Mouse (Mus musculus): ENCODE measurements around the gene Tsen54. TPM values are rescaled to one million over a fixed set of nuclear protein-coding genes. Genes with fewer than 3 reads are reported as not detected.

Gene Tsen54
- polyA plus RNA-seq (2016; fragmentation: Nextera tagmentation; extraction: Ambion mirVana), result 36.3 and 36.7 TPM in 2 replicates

DNA sequence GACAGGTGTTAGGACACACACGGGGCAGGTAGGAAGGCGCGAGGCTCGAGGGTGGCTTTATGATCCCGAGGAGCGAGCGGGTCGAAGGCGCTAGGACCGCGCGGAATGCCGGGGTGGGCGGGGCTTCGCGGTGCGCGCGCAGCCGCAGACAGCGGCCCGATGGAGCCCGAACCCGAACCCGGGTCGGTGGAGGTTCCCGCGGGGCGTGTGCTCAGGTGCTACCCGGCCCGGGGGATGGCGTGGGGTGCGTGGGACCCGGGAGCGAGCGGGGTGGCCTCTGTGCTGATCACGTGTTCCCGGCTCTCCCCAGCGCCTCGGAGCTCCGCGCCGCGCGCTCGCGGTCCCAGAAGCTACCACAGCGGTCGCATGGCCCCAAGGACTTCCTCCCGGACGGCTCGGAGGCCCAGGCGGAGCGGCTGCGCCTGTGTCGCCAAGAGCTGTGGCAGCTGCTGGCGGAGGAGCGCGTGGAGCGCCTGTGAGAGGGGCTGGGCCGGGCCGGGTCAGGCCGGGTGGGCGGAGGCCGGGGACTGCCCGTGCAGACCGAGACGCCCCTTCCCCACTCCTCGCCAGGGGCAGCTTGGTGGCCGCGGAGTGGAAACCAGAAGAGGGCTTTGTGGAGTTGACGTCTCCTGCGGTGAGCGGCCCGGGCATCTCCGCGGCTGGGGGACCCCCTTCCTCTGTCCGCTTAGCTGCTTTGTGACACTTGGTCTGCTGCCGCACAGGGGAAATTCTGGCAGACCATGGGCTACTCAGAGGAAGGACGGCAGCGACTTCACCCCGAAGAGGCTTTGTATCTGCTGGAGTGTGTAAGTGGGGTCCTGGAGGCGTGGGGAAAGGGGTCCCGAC lies at the start of gene Tsen54:
Tsen54 (plus strand) TSS at position 120 of the 846 bp plus-strand sequence.
- Histone ChIP-seq H3K27me3 (no peaks in the 10 kb centered on the region), H3K9me3 (no peaks in the 10 kb centered on the region), H3K4me2 (replicated peaks) (peak within 1 kb of the TSS; percentile 91), H3K27ac (peak within 1 kb of the TSS; percentile 78), H3K4me3 (peak within 1 kb of the TSS; percentile 97), H3K4me1 (peaks cover 41% of the 10 kb centered on the region), H3K36me3 (peaks cover 30% of the 10 kb centered on the region), H3K9ac (peak within 1 kb of the TSS; percentile 94)
- WGBS, result under 1% methylated on average over 67 of the region's 84 CpGs
- ATAC-seq (ENCODE audit: insufficient number of reproducible peaks, insufficient read depth, low FRiP score, low TSS enrichment), result peak; percentile 32

DNA sequence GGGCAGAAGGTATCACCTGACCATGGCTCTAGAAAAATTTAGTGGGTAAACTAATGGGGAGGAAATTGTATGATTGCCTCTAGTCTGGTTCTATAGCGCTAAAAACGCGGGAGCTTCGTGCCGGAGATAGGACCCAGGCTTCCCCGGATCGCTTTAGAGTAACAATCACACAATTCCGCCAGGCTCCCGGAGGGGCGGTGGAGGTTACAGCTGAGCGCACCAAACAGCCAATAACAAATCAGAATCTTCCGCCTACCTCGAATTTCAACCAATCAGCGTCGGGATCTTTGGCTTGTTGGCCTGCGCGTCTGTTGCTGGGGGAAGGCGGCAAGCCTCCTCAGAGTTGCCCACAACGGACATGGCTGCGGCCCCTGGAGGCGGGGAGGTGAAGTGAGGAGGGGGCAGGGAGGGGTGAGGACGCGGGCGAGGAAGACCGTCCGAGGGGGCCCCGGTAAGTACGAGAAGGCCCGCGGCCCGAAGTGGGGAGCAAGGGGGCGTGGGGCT lies 49.4 kb upstream of the Tsen54 start, which contains the start of gene Tmem94:
Tmem94 (plus strand) TSS at position 331 of the 504 bp plus-strand sequence.
- peak; percentile 95 for ATAC-seq (ENCODE audit: insufficient number of reproducible peaks, insufficient read depth, low FRiP score, low TSS enrichment)
- H3K4me1 ChIP-seq, result peaks cover 14% of the 10 kb centered on the region
- no peaks in the 10 kb centered on the region for H3K9me3 ChIP-seq
- H3K4me2 ChIP-seq (replicated peaks), result peak within 1 kb of the TSS; percentile 80
- peak within 1 kb of the TSS; percentile 88 for H3K27ac ChIP-seq
- H3K9ac ChIP-seq, result peak within 1 kb of the TSS; percentile 85
- H3K4me3 ChIP-seq, result peak within 1 kb of the TSS; percentile 66
- no peaks in the 10 kb centered on the region for H3K27me3 ChIP-seq
- under 1% methylated on average over 32 of the region's 32 CpGs for WGBS
- no peaks in the 10 kb centered on the region for H3K36me3 ChIP-seq

DNA sequence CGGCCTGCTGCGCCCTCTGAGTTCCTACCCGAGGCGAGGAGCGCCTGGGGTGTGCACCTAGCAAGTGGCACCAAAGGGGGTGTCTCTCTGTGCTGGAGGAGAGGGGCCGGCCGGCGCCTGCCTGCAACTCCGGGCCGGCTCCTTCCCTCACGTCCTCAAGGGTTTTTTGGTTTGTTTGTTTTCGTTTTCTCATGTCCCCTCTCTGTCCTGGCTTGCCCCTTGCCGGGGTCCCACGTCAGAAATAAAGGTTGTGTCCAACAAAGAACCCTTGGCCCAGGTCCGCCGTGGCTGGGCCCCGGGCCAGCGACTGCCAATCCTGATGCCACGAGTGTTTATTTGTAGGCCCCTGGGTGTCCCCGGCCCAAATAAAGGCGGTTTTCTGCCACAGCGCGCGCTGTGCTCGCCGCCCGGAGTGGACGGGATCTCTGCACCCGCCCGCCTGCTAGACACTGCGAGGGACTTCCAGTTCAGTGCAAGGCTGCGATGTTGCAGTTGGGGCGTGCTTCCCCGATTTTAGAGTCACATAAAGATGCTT lies 48.9 kb upstream of the Tsen54 start:
- WGBS, result under 1% methylated on average over 34 of the region's 34 CpGs
- no peaks in the 10 kb centered on the region for H3K27me3 ChIP-seq
- no peaks in the 10 kb centered on the region for H3K36me3 ChIP-seq
- H3K4me2 ChIP-seq (replicated peaks), result peak overlapping the region; percentile 80
- peak overlapping the region; percentile 66 for H3K4me3 ChIP-seq
- no peaks in the 10 kb centered on the region for H3K9me3 ChIP-seq
- peak overlapping the region; percentile 88 for H3K27ac ChIP-seq
- peak; percentile 77; the same call in 1 of the 2 replicates for ATAC-seq (ENCODE audit: insufficient number of reproducible peaks, insufficient read depth, low FRiP score, low TSS enrichment)
- peaks cover 14% of the 10 kb centered on the region for H3K4me1 ChIP-seq
- H3K9ac ChIP-seq, result peak overlapping the region; percentile 85

DNA sequence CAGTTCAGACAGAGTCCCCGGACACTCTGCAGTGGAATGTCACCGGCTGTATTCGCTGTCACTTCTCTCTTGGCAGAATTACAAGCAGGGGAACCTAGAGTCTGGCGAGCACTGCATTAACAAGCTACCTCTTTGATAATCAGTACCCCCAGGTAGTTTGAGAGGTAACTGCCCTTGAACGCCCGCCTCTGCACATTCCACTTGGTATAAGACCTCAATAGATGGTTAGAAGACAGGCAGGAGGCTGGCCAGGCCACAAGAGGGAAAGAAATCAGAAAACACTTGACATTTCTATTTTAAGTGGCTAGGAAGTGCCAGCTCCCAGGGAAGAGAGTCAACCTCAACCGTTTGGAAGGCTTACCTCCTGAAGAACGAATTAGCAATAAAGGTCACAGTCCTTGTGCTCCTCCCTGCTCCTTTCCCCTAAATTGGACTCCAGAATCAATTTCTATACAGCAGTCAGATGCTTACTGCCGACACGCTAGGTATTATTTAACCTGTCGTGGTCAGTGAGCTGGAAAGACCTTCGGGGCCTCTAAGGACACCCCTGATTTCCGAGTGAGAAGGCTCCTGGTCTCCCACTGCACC lies 48.1 kb upstream of the Tsen54 start:
- Histone ChIP-seq H3K9me3 (no peaks in the 10 kb centered on the region), H3K4me2 (replicated peaks) (peak overlapping the region; percentile 80), H3K27ac (peak overlapping the region; percentile 88), H3K4me3 (peak overlapping the region; percentile 66), H3K27me3 (no peaks in the 10 kb centered on the region), H3K36me3 (no peaks in the 10 kb centered on the region), H3K9ac (peak overlapping the region; percentile 85), H3K4me1 (peaks cover 14% of the 10 kb centered on the region)
- 40% methylated on average over 13 of the region's 13 CpGs for WGBS
- no peak for ATAC-seq (ENCODE audit: insufficient number of reproducible peaks, insufficient read depth, low FRiP score, low TSS enrichment)

DNA sequence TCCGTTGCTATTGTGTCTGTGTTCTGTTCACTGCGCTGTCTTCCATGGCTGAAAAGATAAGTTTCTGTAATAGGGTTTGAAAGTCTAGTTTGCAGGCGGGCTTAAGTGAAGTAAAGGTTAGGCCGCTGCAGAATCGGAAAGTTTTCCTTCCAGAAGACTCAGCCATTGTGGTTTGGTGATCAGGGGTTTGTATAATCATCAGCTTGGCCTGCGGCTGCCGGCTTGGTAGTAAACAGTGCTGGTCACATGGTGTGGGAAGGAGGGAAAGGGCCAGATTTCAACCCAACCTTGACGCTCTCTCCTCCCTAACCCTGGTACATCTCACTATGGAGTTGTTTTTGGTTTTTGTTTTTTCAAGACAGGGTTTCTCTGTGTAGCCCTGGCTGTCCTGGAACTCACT lies 47.5 kb upstream of the Tsen54 start:
- H3K27ac ChIP-seq, result no peak overlapping the region
- peaks cover 14% of the 10 kb centered on the region for H3K4me1 ChIP-seq
- WGBS, result 89% methylated on average over 8 of the region's 8 CpGs
- no peaks in the 10 kb centered on the region for H3K27me3 ChIP-seq
- no peak overlapping the region for H3K4me3 ChIP-seq
- ATAC-seq (ENCODE audit: insufficient number of reproducible peaks, insufficient read depth, low FRiP score, low TSS enrichment), result no peak
- H3K9ac ChIP-seq, result no peak overlapping the region; the same call in 1 of the 2 replicates
- H3K36me3 ChIP-seq, result no peaks in the 10 kb centered on the region
- peak overlapping the region; percentile 80; the same call in 1 of the 2 replicates for H3K4me2 ChIP-seq (replicated peaks)
- no peaks in the 10 kb centered on the region for H3K9me3 ChIP-seq

DNA sequence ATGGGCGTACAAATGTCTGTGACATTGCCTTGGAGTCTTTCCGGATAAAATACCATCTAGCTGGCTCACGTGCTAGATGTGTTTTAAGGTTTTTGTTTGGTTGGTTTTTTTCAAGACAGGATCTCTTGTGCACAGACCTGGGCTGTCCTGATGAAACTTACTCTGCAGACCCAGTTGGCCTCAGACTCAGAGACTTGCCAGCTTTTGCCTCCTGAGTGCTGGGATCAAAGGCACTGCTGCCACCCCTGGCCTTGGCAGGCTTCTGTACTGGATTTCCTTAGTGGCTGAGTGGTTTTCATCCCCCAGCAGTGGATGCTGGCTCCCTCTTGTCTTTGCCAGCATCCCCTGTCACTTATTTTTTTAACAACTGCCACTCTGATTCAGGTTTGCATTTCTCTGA lies 45.6 kb upstream of the Tsen54 start:
- WGBS, result 83% methylated on average over 3 of the region's 3 CpGs
- Histone ChIP-seq H3K36me3 (peaks cover 5% of the 10 kb centered on the region; the same call in 1 of the 2 replicates), H3K4me1 (peaks cover 14% of the 10 kb centered on the region), H3K4me3 (no peak overlapping the region), H3K27me3 (no peaks in the 10 kb centered on the region), H3K27ac (no peak overlapping the region), H3K9ac (no peak overlapping the region), H3K4me2 (replicated peaks) (no peak overlapping the region), H3K9me3 (no peaks in the 10 kb centered on the region)
- ATAC-seq (ENCODE audit: insufficient number of reproducible peaks, insufficient read depth, low FRiP score, low TSS enrichment), result no peak

DNA sequence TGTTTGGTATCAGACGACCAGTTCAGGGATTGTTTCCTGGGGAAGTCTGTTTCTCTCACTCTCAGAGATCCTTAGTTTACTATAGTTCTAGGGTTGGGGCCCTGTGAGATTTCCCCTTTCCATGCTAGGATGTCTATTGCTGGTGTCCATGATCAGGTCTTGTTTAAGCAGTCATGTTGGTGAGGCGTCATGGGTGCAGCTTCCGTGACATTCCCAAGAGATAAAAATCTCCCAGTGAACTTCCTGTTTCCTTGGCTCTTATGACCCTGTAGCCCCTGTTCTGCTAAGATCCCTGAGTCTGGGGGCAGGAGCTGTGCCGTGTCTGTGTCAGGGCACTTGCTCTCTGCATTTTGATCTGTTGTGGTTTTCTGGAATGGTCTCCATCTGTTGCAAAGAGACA lies 39.9 kb upstream of the Tsen54 start:
- Histone ChIP-seq H3K4me1 (peaks cover 37% of the 10 kb centered on the region), H3K9ac (no peak overlapping the region), H3K4me3 (no peak overlapping the region), H3K4me2 (replicated peaks) (no peak overlapping the region), H3K27ac (no peak overlapping the region), H3K9me3 (no peaks in the 10 kb centered on the region), H3K36me3 (peaks cover 13% of the 10 kb centered on the region; the same call in 1 of the 2 replicates), H3K27me3 (no peaks in the 10 kb centered on the region)
- ATAC-seq (ENCODE audit: insufficient number of reproducible peaks, insufficient read depth, low FRiP score, low TSS enrichment), result no peak
- 52% methylated on average over 4 of the region's 4 CpGs for WGBS

DNA sequence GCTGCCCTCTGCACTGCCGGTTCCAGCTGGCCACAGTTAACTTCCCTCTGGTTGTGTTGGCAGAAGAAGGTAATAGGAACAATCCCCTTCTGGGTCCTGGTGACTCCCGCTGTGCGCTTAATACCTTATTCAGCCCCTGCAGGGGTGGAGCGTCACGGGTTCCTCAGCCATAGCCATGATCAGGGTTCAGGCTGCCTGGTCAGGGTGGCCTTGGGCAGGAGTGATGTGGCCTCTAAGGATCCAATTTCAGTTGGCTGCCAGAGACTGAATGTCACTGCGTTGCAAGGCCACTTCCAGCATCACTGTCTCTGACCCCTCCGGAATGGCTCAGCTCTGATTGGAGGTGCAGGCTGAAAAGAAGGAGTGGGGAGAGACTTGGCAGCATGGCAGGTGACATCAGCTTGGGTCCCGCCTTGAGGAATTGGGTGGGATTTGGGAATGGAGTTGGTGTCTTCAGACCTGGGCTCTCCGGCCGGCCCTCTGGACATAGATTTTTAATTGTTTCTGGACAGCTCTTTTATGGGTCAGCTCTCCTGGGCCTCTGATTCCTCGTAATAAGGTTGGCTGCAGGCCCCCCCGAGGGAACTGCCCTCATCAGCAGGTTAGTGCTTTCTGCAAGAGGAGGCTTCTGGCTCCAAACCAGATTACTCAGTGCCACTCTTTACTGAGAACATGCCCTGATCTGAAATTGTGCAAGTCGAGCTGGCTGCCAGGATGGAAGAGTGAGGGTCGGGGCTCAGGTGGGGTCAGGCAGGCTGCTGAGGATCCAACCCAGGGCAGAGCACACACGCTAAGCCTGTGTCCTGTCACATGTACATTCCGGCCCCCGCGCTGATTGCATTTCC lies 38.5 kb upstream of the Tsen54 start:
- peaks cover 50% of the 10 kb centered on the region for H3K4me1 ChIP-seq
- H3K27ac ChIP-seq, result no peak overlapping the region
- H3K27me3 ChIP-seq, result no peaks in the 10 kb centered on the region
- H3K9ac ChIP-seq, result no peak overlapping the region
- no peak overlapping the region for H3K4me2 ChIP-seq (replicated peaks)
- no peak for ATAC-seq (ENCODE audit: insufficient number of reproducible peaks, insufficient read depth, low FRiP score, low TSS enrichment)
- peaks cover 13% of the 10 kb centered on the region; the same call in 1 of the 2 replicates for H3K36me3 ChIP-seq
- H3K9me3 ChIP-seq, result no peaks in the 10 kb centered on the region
- 34% methylated on average over 18 of the region's 18 CpGs for whole genome bisulfite sequencing
- H3K4me3 ChIP-seq, result no peak overlapping the region

DNA sequence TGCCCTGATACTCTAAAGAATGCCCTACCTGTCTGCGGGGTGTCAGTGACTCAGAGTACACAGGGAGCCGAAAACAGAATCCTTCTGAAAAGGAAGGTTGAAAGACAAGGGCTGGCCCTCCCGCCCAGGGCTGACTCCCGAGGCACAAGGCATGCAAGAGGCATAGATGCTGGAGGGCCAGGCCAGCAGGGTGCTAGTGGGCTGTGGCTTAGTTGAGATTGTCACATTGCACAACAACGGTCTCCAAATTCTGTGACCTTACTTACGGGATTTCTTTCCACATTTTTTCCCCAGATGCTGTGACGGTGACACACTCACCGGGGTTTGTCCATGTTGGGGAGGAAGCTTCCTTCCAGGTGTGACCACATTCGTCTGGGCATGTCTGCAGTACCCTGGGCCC lies 37.6 kb upstream of the Tsen54 start:
- 54% methylated on average over 9 of the region's 9 CpGs for WGBS
- Histone ChIP-seq H3K4me1 (peaks cover 50% of the 10 kb centered on the region), H3K27ac (0 out of 2 replicates have a peak overlapping the region, but pooled peaks have one; percentile 30)

DNA sequence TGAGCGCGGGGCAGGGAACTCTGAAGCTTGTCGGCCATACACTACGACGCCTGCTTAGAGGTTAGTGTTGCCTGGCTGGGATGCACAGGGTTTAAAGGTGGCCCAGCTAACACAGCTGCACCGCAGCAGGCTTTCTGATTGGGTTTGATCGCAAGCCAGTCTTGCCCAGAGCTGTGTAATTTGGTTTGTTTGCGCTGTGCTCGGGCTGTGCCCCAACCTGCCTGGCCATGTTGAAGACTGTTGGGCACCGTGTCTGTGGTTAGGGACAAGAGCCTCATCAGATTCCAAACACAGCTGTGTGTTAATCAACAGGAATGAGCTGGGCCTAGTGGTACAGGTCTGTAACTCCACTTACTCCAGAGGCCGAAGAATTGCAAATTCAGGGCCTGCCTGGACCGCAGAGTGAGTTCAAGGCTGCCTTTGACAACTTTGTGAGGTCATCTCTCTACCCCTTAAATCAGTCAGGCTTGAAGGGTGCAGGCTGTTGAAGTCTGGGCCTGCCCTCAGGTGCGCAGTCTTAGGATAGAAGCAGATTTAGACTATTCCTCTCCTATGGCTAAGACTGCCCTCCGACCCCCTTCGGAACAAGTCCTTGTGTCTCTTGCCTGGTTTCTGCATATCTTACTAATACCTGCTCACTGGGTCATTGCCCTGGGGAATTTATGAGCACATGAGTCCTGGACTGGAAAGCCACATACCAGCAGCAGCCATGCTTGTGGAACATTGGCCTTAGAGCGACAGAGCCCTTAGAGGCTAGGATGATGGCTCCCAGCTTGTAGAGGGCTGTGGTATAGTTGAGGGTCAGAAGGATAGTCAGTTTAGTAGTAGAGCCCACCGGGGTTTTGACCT lies 36.8 kb upstream of the Tsen54 start:
- 76% methylated on average over 17 of the region's 17 CpGs for WGBS
- Histone ChIP-seq H3K27ac (0 out of 2 replicates have a peak overlapping the region, but pooled peaks have one; percentile 57), H3K9me3 (no peaks in the 10 kb centered on the region), H3K27me3 (no peaks in the 10 kb centered on the region), H3K36me3 (peaks cover 10% of the 10 kb centered on the region; the same call in 1 of the 2 replicates), H3K4me3 (no peak overlapping the region), H3K4me1 (peaks cover 50% of the 10 kb centered on the region), H3K4me2 (replicated peaks) (no peak overlapping the region), H3K9ac (no peak overlapping the region)
- ATAC-seq (ENCODE audit: insufficient number of reproducible peaks, insufficient read depth, low FRiP score, low TSS enrichment), result no peak

More for the DNA sequence above, 37.6 kb upstream of the Tsen54 start:
- no peaks in the 10 kb centered on the region for H3K27me3 ChIP-seq
- no peak overlapping the region for H3K4me2 ChIP-seq (replicated peaks)
- no peak overlapping the region for H3K4me3 ChIP-seq
- H3K9me3 ChIP-seq, result no peaks in the 10 kb centered on the region
- no peak for ATAC-seq (ENCODE audit: insufficient number of reproducible peaks, insufficient read depth, low FRiP score, low TSS enrichment)
- peaks cover 13% of the 10 kb centered on the region; the same call in 1 of the 2 replicates for H3K36me3 ChIP-seq
- no peak overlapping the region for H3K9ac ChIP-seq

All from embryonic facial prominence, embryonic 12.5 days (tissue).